Mouse (Mus musculus): ENCODE results near the gene Rpl19.

DNA sequence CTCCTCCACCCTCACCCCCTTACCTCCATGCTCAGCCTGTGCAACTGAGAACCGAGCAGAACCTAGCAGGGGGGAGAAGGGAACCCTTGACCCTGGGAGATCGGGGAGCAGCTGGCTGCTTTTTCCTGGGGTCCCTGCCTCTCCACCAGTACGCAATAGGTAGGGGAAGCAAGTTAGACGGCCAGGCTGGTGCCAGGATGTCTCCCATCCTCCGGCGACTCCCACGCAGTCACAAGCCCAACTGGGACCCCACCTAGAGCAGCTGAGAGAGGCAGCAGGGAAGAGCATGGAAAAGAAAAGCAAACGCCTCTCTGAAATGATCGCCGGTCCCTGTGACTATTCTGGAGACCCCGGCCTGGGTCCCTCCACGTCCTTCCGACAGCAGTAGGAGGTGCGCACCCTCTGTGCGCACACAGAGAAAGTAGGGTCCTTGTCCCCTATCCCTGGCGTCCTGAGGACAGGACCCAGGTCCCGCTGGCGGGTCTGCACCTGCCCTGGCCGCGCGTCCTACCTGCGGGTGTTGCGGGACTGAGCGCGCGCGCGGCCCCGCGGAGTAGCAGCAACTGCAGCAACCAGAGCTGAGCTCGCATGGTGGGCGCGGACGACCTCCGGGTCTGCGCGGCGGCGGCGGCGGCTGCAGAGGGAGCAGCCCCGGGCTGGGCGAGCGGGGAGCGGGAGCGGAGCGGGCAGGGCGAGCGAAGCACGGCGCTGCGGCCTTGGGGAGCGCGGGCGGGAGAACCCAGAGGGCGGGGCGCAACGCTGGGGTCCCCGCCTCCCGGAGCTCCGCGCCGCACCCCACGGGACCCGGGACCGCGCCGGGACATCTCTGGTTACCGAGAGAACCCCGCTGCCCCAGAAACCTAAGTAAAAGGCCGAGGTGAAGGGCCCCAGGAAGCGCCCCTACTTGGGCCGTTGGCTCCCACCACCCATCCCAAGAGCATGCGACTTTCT, 40.5 kb upstream of the Rpl19 start, which contains the start of gene Plxdc1:
- TF ChIP-seq POLR2A (IDR thresholded peaks at IDR 0.05; ENCODE audit: insufficient read depth, low read depth, low read length) (no peak), CTCF (IDR thresholded peaks at IDR 0.05; ENCODE audit: insufficient read depth, low read depth, low read length) (no peak)
